Mouse (Mus musculus) left cerebral cortex, postnatal 4 days (tissue): ENCODE measurements around the gene Zfp51. TPM values are rescaled to one million over a fixed set of nuclear protein-coding genes. Genes with fewer than 3 reads are reported as not detected.

Source experiments
- total RNA-seq, 2 experiments: library from RNA; stranded (reverse); gene quantifications; 2 replicates each; pipeline ENCODE4 v1.2.3; 2021

Gene Zfp51
- total RNA-seq, 2 experiments from 2014 or later: 4.8 to 4.9 TPM

Other genes starting within 250 kb of the Zfp51 start
- gene Vmn1r234, start 224.3 kb upstream of the Zfp51 start, total RNA-seq: not detected
- not detected for gene Vmn1r235, start 194.0 kb upstream of the Zfp51 start, total RNA-seq
- not detected for gene Vmn1r236, start 167.4 kb upstream of the Zfp51 start, total RNA-seq
- not detected for gene Vmn1r237, start 138.5 kb upstream of the Zfp51 start, total RNA-seq
- gene Zfp677, start 66.6 kb upstream of the Zfp51 start, total RNA-seq: 1 to 10 TPM; 3.3 to 3.5 TPM
- gene Zfp54, start 27.1 kb upstream of the Zfp51 start, total RNA-seq: 1 to 10 TPM; 2.7 to 3.6 TPM
- 1 to 10 TPM; 7.3 to 8.0 TPM for gene Zfp53, start 38.6 kb downstream of the Zfp51 start, total RNA-seq
- gene Zfp52, start 85.2 kb downstream of the Zfp51 start, total RNA-seq: 10 to 100 TPM in 1 of 2 experiments, 1 to 10 TPM in 1; 9.5 to 10.2 TPM
- 10 to 100 TPM; 18.8 to 19.9 TPM for gene Zfp948, start 116.6 kb downstream of the Zfp51 start, total RNA-seq
- gene Zfp983, start 200.2 kb downstream of the Zfp51 start, total RNA-seq: 10 to 100 TPM; 15.5 to 16.9 TPM
- 10 to 100 TPM in 1 of 2 experiments, 1 to 10 TPM in 1; 3.3 to 13.6 TPM for gene Gm10226, start 241.5 kb downstream of the Zfp51 start, total RNA-seq